Mouse (Mus musculus) cortical plate, adult 2 months (tissue): ENCODE data around the gene Hmox2.

ENCODE experiments used
- CTCF ChIP-seq: fragments of 200-500 bp; IDR thresholded peaks from 2 replicates; pipeline ENCODE4 v1.5.1; 2011; ENCODE audit warnings: mild to moderate bottlenecking, control low read depth, low read length; ENCODE audit not compliant: insufficient read depth; ENCODE audit errors: extremely low read depth
- POLR2A ChIP-seq: fragments of 200-500 bp; IDR thresholded peaks from 2 replicates; pipeline ENCODE4 v1.6.1; 2011; ENCODE audit warnings: mild to moderate bottlenecking, low read length, control low read depth; ENCODE audit not compliant: insufficient read depth; ENCODE audit errors: extremely low read depth

DNA sequence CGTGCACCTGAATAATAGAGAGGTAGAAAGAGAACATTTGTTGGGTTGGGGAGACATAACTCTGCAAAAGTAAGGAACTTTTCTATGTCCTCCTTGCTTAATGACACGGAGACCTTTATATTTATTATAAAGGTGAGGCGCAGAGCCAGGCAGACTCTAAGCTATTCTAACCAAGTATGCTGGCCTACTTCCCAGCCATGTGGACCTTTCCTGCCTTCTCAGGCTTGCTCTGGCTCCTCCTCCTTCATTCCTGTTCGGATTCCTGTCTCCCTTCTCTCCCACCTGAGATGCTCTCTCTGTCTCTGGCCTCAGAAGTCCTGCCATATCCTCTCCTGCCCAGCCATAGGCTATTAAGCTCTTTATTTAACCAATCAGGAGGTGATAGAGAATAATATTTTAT lies 895 bp upstream of the Hmox2 start:
- no peak for TF ChIP-seq CTCF
- no peak for TF ChIP-seq POLR2A
